Mouse (Mus musculus) thymus, adult 2 months (tissue): ENCODE results near the gene Gpc6. TPM values are rescaled to one million over a fixed set of nuclear protein-coding genes. Genes with fewer than 3 reads are reported as not detected.

Experiments used
- DNase-seq: peaks from one replicate; pipeline ENCODE4 v3.0.0; 2021
- H3K27ac ChIP-seq: fragments of 200-500 bp; 2 replicates; pipeline ENCODE4 v1.5.1; 2012; ENCODE audit warnings: low read length, control low read depth; ENCODE audit not compliant: control insufficient read depth, insufficient read depth
- H3K27me3 ChIP-seq: fragments of 200-500 bp; 2 replicates; pipeline ENCODE4 v1.6.1; 2012; ENCODE audit warnings: mild to moderate bottlenecking, low read length, moderate library complexity, mixed read lengths; ENCODE audit not compliant: control insufficient read depth, insufficient read depth
- H3K36me3 ChIP-seq: fragments of 200-500 bp; 2 replicates; pipeline ENCODE4 v1.6.1; 2012; ENCODE audit warnings: mild to moderate bottlenecking, low read length, moderate library complexity; ENCODE audit not compliant: control insufficient read depth, insufficient read depth
- H3K4me1 ChIP-seq: fragments of 200-500 bp; replicated peaks from 2 replicates; pipeline ENCODE4 v1.6.1; 2012; ENCODE audit warnings: low read length; ENCODE audit not compliant: control insufficient read depth, insufficient read depth
- H3K4me3 ChIP-seq: fragments of 200-500 bp; 2 replicates; pipeline ENCODE4 v1.5.1; 2012; ENCODE audit warnings: mild to moderate bottlenecking, low read length, control low read depth, moderate library complexity; ENCODE audit not compliant: control insufficient read depth, insufficient read depth
- CTCF ChIP-seq: fragments of 200-500 bp; IDR thresholded peaks from 2 replicates; pipeline ENCODE4 v1.5.1; 2012; ENCODE audit warnings: mild to moderate bottlenecking, control low read depth, low read length, moderate library complexity, borderline replicate concordance; ENCODE audit not compliant: control insufficient read depth, poor library complexity, insufficient read depth; ENCODE audit errors: extremely low read depth
- POLR2A ChIP-seq: fragments of 200-500 bp; IDR thresholded peaks from 2 replicates; pipeline ENCODE4 v1.6.1; 2012; ENCODE audit warnings: mild to moderate bottlenecking, low read length, control low read depth, moderate library complexity; ENCODE audit not compliant: control insufficient read depth, poor library complexity, insufficient read depth; ENCODE audit errors: extremely low read depth
- WGBS: fragments of 180-500 bp; shearing (Covaris S2); methylation state at CpG from one replicate; pipeline ENCODE4 v1.1.7; 2018; 5-methylcytosine and 5-hydroxymethylcytosine counted together
- polyA plus RNA-seq: library from polyadenylated mRNA; depleted of rRNA; stranded (reverse); fragments of >200 nt; gene quantifications from 2 replicates; pipeline ENCODE4 v1.2.3, GENCODE M21; 2012

Gene Gpc6
- polyA plus RNA-seq, 1 experiment, result 1.5 TPM

DNA sequence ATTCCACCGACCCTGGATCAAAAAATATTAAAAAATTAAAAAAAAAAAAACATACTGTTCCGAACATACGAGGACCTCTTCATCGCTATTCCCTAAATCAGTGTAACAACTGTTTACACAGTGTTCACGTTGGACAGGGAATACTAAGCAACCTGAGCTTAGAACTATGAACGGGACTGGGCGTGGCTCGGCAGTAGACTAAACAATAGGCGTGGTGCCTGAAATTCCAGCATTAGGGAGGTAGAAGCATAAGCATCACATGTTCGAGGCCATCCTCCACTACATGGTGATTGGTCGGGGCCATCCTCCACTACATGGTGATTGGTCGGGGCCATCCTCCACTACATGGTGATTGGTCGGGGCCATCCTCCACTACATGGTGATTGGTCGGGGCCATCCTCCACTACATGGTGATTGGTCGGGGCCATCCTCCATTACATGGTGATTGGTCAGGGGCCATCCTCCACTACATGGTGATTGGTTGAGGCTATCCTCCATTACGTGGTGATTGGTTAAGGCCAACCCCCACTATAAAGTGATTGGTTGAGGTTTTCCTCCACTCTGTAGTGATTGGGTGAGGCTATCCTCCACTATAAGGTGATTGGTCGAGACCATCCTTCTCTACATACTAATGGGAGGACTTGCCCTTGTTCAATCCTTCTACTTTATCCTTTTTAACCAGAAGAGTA lies 1007.2 kb downstream of the Gpc6 start:
- WGBS, result 96% methylated on average over 17 of the region's 17 CpGs
- Histone ChIP-seq H3K36me3 (no peaks in the 10 kb centered on the region), H3K4me3 (no peak overlapping the region), H3K27me3 (no peaks in the 10 kb centered on the region), H3K27ac (no peak overlapping the region), H3K4me1 (no peaks in the 10 kb centered on the region)
- TF ChIP-seq CTCF (no peak), POLR2A (no peak)
- DNase-seq, result no peak

DNA sequence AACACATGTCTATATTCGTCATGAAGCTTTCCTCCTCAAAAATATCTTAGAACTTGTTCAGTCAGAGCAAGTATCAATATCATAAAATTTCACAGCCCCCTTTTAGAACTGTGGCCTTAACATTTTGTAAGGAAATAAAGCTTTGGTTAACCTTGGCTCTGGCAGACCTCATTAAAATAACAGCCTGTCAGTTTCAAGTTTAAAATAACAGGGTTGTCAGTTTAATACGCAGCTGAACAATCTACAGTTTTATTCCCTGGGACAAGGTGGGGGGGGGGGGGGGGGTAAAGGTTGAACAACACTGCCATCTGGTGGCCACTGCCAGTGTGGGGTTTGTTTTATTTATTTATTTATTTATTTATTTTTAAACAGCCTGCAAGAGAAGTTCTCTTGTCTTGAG lies 1013.4 kb downstream of the Gpc6 start:
- Histone ChIP-seq H3K27ac (no peak overlapping the region), H3K4me3 (no peak overlapping the region), H3K4me1 (no peaks in the 10 kb centered on the region), H3K36me3 (no peaks in the 10 kb centered on the region), H3K27me3 (no peaks in the 10 kb centered on the region)
- DNase-seq, result peak; percentile 3
- 46% methylated on average over 2 of the region's 2 CpGs for WGBS
- TF ChIP-seq POLR2A, result no peak
- TF ChIP-seq CTCF, result no peak

GRCm38 (mm10) chr14:117939471-117939870 lies 1014.4 kb downstream of the Gpc6 start:
- H3K4me1 ChIP-seq, result no peaks in the 10 kb centered on the region
- H3K36me3 ChIP-seq, result no peaks in the 10 kb centered on the region
- H3K27ac ChIP-seq, result no peak overlapping the region
- DNase-seq, result no peak
- H3K27me3 ChIP-seq, result no peaks in the 10 kb centered on the region
- no peak overlapping the region for H3K4me3 ChIP-seq
- 96% methylated on average over 7 of the region's 7 CpGs for WGBS
- TF ChIP-seq POLR2A (no peak), CTCF (no peak)

DNA sequence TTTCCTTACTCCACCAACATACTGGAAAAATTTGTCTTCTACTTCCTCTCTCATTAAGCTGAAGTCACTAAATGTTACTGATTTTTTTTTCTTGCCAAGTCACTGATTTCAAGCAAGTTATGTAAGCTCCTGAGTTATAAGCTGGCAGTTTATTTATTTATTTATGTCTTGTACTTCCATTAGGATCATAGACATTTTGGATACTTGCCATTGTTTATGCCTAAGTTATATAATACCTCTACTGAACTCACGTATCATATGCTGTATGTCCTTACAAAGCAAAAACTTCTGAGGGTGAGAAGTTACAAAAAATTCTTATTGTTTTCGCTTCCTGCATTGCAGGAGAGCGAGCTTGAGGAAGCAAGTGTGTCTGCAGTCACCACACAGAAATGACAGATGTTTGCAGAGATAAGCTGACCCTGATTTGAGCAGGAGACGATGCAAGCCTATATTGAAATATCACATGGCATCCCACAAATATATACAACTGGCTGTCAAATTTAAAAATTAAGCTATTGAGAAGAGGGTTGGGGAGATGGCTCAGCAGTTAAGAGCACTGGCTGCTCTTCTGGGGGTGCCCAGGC lies 1020.9 kb downstream of the Gpc6 start:
- WGBS, result 8% methylated on average over 4 of the region's 4 CpGs
- H3K27me3 ChIP-seq, result no peaks in the 10 kb centered on the region
- H3K4me1 ChIP-seq, result no peaks in the 10 kb centered on the region
- H3K4me3 ChIP-seq, result no peak overlapping the region
- no peaks in the 10 kb centered on the region for H3K36me3 ChIP-seq
- no peak overlapping the region for H3K27ac ChIP-seq
- no peak for DNase-seq
- no peak for TF ChIP-seq CTCF
- no peak for TF ChIP-seq POLR2A

- H3K27me3 ChIP-seq, result no peaks in the 10 kb centered on the region
- H3K4me3 ChIP-seq, result no peak overlapping the region
- 77% methylated on average over 15 of the region's 15 CpGs for WGBS
These were observed 1026.2 kb downstream of the Gpc6 start for GRCm38 (mm10) chr14:117951265-117951664.

DNA sequence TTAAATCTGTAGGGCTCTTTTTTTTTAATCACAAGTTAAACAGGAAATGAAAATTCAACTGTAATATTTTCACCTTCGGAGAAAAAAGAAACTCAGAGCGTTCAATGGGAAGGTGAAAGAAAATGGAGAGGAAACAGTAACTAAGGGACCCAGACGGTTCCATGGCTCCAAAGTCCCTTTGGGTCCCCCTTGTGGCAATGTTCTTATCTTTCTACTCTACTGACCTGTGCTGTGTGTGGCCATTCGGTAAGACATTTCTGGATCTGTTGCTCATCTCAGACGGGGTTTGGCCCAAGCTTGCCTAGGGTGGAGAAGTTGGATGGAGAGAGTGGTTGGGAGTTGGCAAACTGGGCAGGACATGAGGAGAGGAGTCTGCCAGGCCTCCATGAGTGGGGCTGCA lies 1026.6 kb downstream of the Gpc6 start:
- TF ChIP-seq POLR2A (no peak), CTCF (no peak)
- Histone ChIP-seq H3K4me1 (no peaks in the 10 kb centered on the region), H3K27me3 (no peaks in the 10 kb centered on the region), H3K27ac (no peak overlapping the region), H3K4me3 (no peak overlapping the region), H3K36me3 (no peaks in the 10 kb centered on the region)
- 23% methylated on average over 5 of the region's 5 CpGs for WGBS
- DNase-seq, result no peak

More at GRCm38 (mm10) chr14:117951265-117951664, 1026.2 kb downstream of the Gpc6 start:
- H3K36me3 ChIP-seq, result no peaks in the 10 kb centered on the region
- DNase-seq, result no peak
- no peaks in the 10 kb centered on the region for H3K4me1 ChIP-seq
- H3K27ac ChIP-seq, result no peak overlapping the region
- no peak for TF ChIP-seq CTCF
- TF ChIP-seq POLR2A, result no peak

DNA sequence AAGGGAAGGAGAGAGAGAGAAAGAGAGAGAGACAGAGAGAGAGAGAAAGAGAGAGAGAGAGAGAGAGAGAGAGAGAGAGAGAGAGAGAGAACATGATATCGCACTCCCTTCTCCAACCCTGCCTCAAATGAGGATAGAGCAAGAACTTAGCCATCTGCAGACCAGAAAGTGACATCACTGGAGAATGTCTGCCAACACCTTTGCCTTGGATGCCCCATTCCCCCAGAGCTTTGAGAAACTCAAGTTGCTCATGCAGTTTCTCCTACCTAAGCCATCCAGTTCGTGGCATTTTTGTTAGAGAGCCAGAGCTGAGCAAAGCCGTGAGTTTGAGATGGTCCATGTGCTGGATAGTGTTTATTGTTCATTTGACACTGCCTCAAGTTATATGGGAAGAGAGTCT lies 1030.9 kb downstream of the Gpc6 start:
- no peak overlapping the region for H3K27ac ChIP-seq
- no peak for DNase-seq
- TF ChIP-seq CTCF (no peak), POLR2A (no peak)
- H3K4me1 ChIP-seq, result no peaks in the 10 kb centered on the region
- H3K27me3 ChIP-seq, result no peaks in the 10 kb centered on the region
- no peaks in the 10 kb centered on the region for H3K36me3 ChIP-seq
- WGBS, result 92% methylated on average over 3 of the region's 3 CpGs
- H3K4me3 ChIP-seq, result no peak overlapping the region
